Mouse (Mus musculus) liver, embryonic 13.5 days (tissue): Measurements from ENCODE around the gene Tmem176b. TPM values are rescaled to one million over a fixed set of nuclear protein-coding genes. Genes with fewer than 3 reads are reported as not detected.
A peak's percentile ranks its signal among the peaks of the same experiment; 100 is the strongest.
"Not testable (repeated sequence)": the region's sequence is repeated elsewhere in the genome, so short reads cannot be mapped to it uniquely, and the experiment has no call there.

Experiments
- ATAC-seq: fragments of 200-750 bp; cut with Nextera tagmentation; 2 replicates; pipeline ENCODE4 v1.8.0; 2017; ENCODE audit warnings: low read depth, mild to moderate bottlenecking, moderate number of reproducible peaks, moderate library complexity
- DNase-seq: peaks from one replicate; pipeline ENCODE4 v3.0.0; 2022
- H3K27ac ChIP-seq: fragments of 300-500 bp; sonication (generic); 2 replicates; pipeline ENCODE4 v1.5.1; 2015; ENCODE audit warnings: moderate library complexity, mild to moderate bottlenecking, inconsistent platforms
- H3K27me3 ChIP-seq: fragments of 300-500 bp; sonication (generic); 2 replicates; pipeline ENCODE4 v1.6.1; 2015; ENCODE audit warnings: mild to moderate bottlenecking, inconsistent platforms
- H3K36me3 ChIP-seq: fragments of 300-500 bp; sonication (generic); 2 replicates; pipeline ENCODE4 v1.6.1; 2015; ENCODE audit warnings: mild to moderate bottlenecking, inconsistent platforms
- H3K4me1 ChIP-seq: fragments of 300-500 bp; sonication (generic); replicated peaks from 2 replicates; pipeline ENCODE4 v1.6.1; 2015; ENCODE audit warnings: inconsistent platforms
- H3K4me2 ChIP-seq: fragments of 300-500 bp; sonication (generic); 2 replicates; pipeline ENCODE4 v1.6.1; 2015; ENCODE audit warnings: inconsistent platforms, mild to moderate bottlenecking, moderate library complexity
- H3K4me3 ChIP-seq: fragments of 300-500 bp; sonication (generic); replicated peaks from 2 replicates; pipeline ENCODE4 v1.5.1; 2015; ENCODE audit warnings: mild to moderate bottlenecking, inconsistent platforms
- H3K9ac ChIP-seq: fragments of 300-500 bp; sonication (generic); 2 replicates; pipeline ENCODE4 v1.6.1; 2015; ENCODE audit warnings: mild to moderate bottlenecking, inconsistent platforms
- H3K9me3 ChIP-seq: fragments of 300-500 bp; sonication (generic); replicated peaks from 2 replicates; pipeline ENCODE4 v1.6.1; 2016; ENCODE audit warnings: inconsistent platforms
- WGBS: fragments of 180-500 bp; shearing (Covaris S2); methylation state at CpG from one replicate; pipeline ENCODE4 v1.1.7; 2015; ENCODE audit not compliant: insufficient replicate concordance; 5-methylcytosine and 5-hydroxymethylcytosine counted together
- polyA plus RNA-seq: library from polyadenylated mRNA; unstranded; fragments of >200 nt; fragmentation: Nextera tagmentation; extraction: Ambion mirVana; gene quantifications from 2 replicates; pipeline ENCODE4 v1.2.1, GENCODE M21; 2015

Gene Tmem176b
- 110 and 119 TPM in 2 replicates for polyA plus RNA-seq

DNA sequence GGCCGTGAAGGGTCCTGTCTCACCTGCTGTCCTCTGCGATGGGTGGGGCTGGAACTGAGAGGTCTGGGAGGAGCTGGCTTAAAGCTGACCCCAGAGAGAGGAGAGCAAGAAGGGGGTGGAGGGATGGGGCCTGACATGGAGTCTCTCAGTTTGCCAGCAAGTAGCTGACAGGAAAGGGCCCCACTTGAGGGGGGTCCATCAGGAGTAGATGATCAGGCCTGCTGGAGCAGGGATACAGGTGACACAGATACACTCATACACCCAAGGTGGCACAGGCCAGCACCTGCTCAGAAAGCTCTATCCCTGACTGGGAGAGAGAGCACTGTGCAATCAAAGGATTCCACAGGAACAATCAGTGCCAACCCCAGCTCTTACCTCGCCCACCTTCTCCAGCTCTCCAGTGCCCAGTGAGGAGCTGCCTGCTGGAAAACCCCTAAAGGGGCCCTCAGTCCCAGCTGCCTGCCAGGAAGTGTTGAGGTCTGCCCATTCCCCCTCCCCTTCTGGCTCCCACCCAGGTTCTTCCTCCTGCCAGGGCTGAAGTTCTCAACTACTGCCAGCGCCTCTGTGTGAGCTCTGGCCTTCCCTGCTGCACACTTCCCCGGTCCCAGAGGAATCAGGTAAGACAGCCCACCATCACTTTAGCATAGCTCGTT is at the start of gene Tmem176b:
TSS of gene Tmem176b (minus strand) at position 524 of the 653 bp plus-strand sequence.
- H3K9me3 ChIP-seq = no peaks in the 10 kb centered on the region
- WGBS = 12% methylated on average over 6 of the region's 6 CpGs

DNA sequence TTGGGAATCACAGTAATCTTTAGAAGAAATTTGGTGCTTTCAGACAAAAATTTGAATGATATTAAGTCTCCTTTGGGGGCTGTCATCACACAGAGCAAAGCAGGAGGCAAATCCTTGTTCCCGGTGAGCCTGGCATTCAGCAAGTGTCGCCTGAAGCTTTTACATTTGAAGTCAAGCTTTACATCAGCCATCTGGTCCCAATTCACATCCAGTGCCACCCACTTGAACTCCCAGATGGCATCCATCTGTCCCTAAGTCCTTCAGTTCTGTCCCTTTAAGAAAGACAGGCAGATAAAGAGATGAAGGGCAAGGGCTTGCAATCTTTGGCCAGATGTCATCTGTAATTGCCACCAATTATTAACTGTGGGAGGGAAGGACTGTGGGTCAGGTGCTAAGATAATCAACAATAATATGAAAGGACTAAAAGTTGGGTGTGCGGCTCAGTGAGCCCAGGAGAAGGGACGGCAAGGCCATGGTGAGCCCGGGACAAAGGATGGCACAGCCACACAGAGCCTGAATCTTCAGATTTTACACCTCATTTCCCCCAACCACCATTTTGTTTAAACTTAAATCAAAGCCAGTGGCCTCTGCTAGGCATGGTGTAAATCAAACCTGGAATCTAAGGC is 35.3 kb upstream of the Tmem176b start:
- Histone ChIP-seq H3K9me3 (no peaks in the 10 kb centered on the region), H3K9ac (no peak overlapping the region), H3K27ac (no peak overlapping the region), H3K27me3 (no peaks in the 10 kb centered on the region), H3K36me3 (no peaks in the 10 kb centered on the region), H3K4me2 (no peak overlapping the region), H3K4me1 (no peaks in the 10 kb centered on the region), H3K4me3 (no peak overlapping the region)
- WGBS = 73% methylated on average over 5 of the region's 5 CpGs
- ATAC-seq (no peak), DNase-seq (no peak)

More for the DNA sequence above, at the start of gene Tmem176b:
- Histone ChIP-seq H3K9ac (peak within 1 kb of the TSS; percentile 54), H3K36me3 (peaks cover 15% of the 10 kb centered on the region), H3K4me3 (peak within 1 kb of the TSS; percentile 50), H3K4me1 (peaks cover 5% of the 10 kb centered on the region; the same call in 1 of the 2 replicates), H3K27me3 (no peaks in the 10 kb centered on the region), H3K27ac (peak within 1 kb of the TSS; percentile 69), H3K4me2 (peak within 1 kb of the TSS; percentile 53)
- ATAC-seq (peak; percentile 83), DNase-seq (peak; percentile 21)

DNA sequence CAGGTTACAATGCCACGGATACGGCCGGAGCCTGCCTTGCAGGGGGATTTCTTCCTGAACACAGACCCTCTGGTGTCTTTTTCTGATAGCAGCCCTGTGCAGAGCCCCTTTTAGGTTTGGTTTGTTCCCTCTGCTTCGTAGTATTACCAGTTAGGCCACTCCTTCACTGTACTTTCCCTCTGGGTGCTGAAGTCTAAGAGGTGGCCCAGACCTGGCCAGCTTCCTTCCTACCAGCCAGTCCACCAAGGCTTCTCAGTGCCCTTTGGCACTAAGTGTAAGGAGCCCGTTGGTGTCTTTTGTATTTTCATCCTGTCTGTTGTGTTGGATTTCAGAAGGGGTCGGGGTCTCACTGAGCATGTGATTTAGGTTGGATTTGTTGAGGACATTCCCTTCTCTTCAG is 34.2 kb upstream of the Tmem176b start:
- WGBS = 64% methylated on average over 6 of the region's 6 CpGs
- H3K4me2 ChIP-seq = no peak overlapping the region
- no peaks in the 10 kb centered on the region for H3K36me3 ChIP-seq
- H3K4me3 ChIP-seq = no peak overlapping the region
- no peak overlapping the region for H3K27ac ChIP-seq
- H3K4me1 ChIP-seq = no peaks in the 10 kb centered on the region
- no peaks in the 10 kb centered on the region for H3K9me3 ChIP-seq
- ATAC-seq (no peak), DNase-seq (no peak)
- no peak overlapping the region for H3K9ac ChIP-seq
- H3K27me3 ChIP-seq = no peaks in the 10 kb centered on the region

DNA sequence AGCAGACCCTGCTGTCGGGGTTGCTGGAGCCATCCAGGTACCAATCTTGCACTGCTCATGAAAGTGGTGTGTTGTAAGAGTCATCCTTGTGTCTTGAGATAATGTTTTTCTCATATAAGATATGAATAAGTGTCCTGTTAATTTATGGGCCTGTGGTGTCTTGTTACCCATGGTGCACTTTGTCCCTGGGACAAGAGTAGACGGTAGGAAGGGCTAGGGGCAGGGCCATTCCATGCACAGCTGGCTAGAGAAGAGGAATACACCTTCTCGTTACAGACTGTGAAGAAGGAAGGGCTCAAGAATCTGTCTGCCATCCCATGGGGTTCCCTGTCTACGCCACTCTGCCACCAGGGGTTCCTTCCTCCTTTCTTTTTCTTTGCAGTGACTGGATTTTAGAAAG is 33.3 kb upstream of the Tmem176b start:
- Histone ChIP-seq H3K4me1 (no peaks in the 10 kb centered on the region), H3K9me3 (no peaks in the 10 kb centered on the region), H3K4me2 (no peak overlapping the region), H3K27ac (no peak overlapping the region), H3K9ac (no peak overlapping the region), H3K36me3 (no peaks in the 10 kb centered on the region), H3K4me3 (no peak overlapping the region), H3K27me3 (no peaks in the 10 kb centered on the region)
- no peak for ATAC-seq
- 52% methylated on average over 4 of the region's 4 CpGs for WGBS
- no peak for DNase-seq

DNA sequence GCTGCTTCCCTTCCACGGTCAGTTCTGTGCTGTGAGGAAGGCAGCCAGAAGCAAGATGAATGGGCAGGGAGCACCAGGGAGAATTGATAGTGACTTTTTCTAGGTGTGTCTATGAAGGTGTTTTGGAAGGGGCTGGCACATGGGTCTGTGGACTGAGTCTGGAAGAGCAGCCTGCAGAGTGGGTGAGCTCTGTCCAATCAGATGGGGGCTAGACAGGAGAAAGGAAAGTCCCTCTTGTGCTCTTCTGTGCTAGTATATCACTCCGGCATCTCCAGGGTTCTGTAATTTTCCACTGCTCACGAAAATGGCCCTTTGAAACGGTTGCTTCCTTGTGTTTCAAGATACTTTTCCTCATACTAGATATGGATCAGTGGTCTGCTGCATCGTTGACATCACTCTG is 31.3 kb upstream of the Tmem176b start, which contains the start of gene Aoc1:
TSS of gene Aoc1 (plus strand) at position 301 of the 400 bp plus-strand sequence.
- Histone ChIP-seq H3K4me3 (no peak within 1 kb of the TSS), H3K4me2 (no peak within 1 kb of the TSS), H3K36me3 (no peaks in the 10 kb centered on the region), H3K4me1 (no peaks in the 10 kb centered on the region), H3K27me3 (no peaks in the 10 kb centered on the region), H3K9me3 (no peaks in the 10 kb centered on the region), H3K9ac (no peak within 1 kb of the TSS), H3K27ac (no peak within 1 kb of the TSS)
- DNase-seq (no peak), ATAC-seq (no peak)
- 65% methylated on average over 5 of the region's 5 CpGs for WGBS

DNA sequence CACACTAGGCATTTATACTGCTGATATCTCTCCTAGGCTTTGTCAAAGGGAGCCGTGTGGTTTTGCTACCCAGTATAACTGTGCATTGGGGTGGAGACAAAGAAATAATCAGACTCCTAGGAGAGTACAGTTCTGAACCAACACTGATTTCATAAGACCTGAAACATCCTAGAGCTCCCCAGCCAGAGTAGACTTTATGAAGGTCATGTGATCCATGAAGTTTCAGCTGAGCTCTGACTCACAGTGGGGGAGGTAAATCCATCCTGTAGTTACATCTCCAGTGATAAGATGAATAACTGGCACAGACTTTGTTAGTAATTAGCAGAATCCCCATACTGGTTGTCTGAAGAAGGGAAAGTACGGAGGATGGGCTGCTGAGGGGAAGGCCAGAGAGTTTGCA is 28.5 kb upstream of the Tmem176b start:
- no peaks in the 10 kb centered on the region for H3K36me3 ChIP-seq
- ATAC-seq (no peak), DNase-seq (no peak)
- 47% methylated on average over 2 of the region's 2 CpGs for WGBS
- H3K27ac ChIP-seq = no peak overlapping the region
- H3K9me3 ChIP-seq = no peaks in the 10 kb centered on the region
- no peak overlapping the region for H3K4me2 ChIP-seq
- no peak overlapping the region for H3K4me3 ChIP-seq
- H3K9ac ChIP-seq = no peak overlapping the region
- no peaks in the 10 kb centered on the region for H3K27me3 ChIP-seq
- H3K4me1 ChIP-seq = no peaks in the 10 kb centered on the region; the same call in 1 of the 2 replicates

GRCm38 (mm10) chr6:48867158-48867557 is 25.9 kb upstream of the Tmem176b start:
- Histone ChIP-seq H3K27ac (no peak overlapping the region), H3K27me3 (no peaks in the 10 kb centered on the region), H3K36me3 (no peaks in the 10 kb centered on the region), H3K9me3 (no peaks in the 10 kb centered on the region), H3K9ac (no peak overlapping the region), H3K4me2 (no peak overlapping the region), H3K4me3 (no peak overlapping the region), H3K4me1 (no peaks in the 10 kb centered on the region; the same call in 1 of the 2 replicates)
- ATAC-seq (no peak), DNase-seq (no peak)
- 51% methylated on average over 4 of the region's 4 CpGs for WGBS

DNA sequence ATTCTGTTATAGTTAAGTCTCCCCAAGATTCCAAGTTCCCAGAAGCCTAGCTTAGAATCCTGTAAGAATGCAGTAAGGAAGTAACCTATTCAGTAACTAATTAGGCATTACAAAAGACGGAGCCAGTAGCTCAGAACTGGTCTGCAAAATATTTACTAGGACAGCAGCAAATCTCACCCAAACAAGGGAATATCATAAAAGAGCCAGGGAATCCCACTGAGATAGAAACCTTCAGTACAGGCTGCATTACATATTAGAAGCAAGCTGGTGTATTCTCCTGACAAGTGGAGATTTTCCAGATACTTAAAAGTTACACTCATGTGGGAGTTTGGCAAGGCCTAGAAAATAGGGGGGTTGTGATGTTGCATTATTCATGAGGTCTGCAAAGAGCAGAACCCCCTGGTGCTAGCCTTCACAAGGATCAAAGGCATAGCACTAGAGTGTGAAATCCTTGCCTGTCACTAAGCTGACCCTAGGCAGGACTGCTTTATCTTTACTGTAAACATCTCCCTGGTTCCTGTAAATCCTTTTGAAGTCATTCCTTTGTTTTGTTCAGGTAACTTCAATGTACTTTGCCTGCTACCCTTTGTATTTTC is 25.2 kb upstream of the Tmem176b start:
- H3K36me3 ChIP-seq, H3K9ac ChIP-seq, H3K4me3 ChIP-seq, H3K27me3 ChIP-seq, H3K9me3 ChIP-seq, H3K4me2 ChIP-seq, H3K27ac ChIP-seq, DNase-seq, H3K4me1 ChIP-seq, ATAC-seq: not testable (repeated sequence)
- WGBS = 55% methylated on average over 1 of the region's 1 CpGs

- DNase-seq = no peak
- no peaks in the 10 kb centered on the region for H3K27me3 ChIP-seq
- no peak overlapping the region for H3K9ac ChIP-seq
- H3K9me3 ChIP-seq = no peaks in the 10 kb centered on the region
- 48% methylated on average over 1 of the region's 1 CpGs for WGBS
- H3K4me2 ChIP-seq = no peak overlapping the region
- no peak overlapping the region for H3K27ac ChIP-seq
- no peaks in the 10 kb centered on the region for H3K36me3 ChIP-seq
- ATAC-seq = no peak
- no peak overlapping the region for H3K4me3 ChIP-seq
- no peaks in the 10 kb centered on the region; the same call in 1 of the 2 replicates for H3K4me1 ChIP-seq
Observed at GRCm38 (mm10) chr6:48865152-48865745, 24.0 kb upstream of the Tmem176b start.

DNA sequence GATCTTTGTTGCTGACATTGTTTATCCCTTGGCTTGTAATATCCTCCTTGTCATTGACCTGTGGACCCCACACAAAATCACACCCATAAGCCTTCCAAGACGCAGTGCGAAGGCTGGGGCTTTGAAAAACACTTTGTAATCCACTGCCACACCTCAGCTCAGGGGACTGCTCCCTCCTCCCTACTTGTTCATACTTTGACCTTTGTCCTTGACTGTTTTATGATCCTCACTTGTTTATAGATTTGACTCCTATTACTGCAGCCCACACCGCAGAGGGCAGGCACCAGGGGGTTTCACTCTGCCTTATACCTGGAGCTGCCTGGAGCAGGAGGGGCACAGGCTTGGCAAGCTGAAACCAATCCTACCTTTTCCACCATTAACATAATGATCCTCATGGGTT is 23.4 kb upstream of the Tmem176b start:
- Histone ChIP-seq H3K4me3 (no peak overlapping the region), H3K9ac (no peak overlapping the region), H3K36me3 (no peaks in the 10 kb centered on the region), H3K27me3 (no peaks in the 10 kb centered on the region), H3K4me1 (no peaks in the 10 kb centered on the region; the same call in 1 of the 2 replicates), H3K4me2 (no peak overlapping the region), H3K27ac (no peak overlapping the region), H3K9me3 (no peaks in the 10 kb centered on the region)
- 67% methylated on average over 3 of the region's 3 CpGs for WGBS
- DNase-seq = no peak
- no peak for ATAC-seq

- Histone ChIP-seq H3K9ac (no peak overlapping the region), H3K4me2 (no peak overlapping the region), H3K4me1 (no peaks in the 10 kb centered on the region; the same call in 1 of the 2 replicates), H3K9me3 (no peaks in the 10 kb centered on the region), H3K4me3 (no peak overlapping the region), H3K27ac (no peak overlapping the region), H3K27me3 (no peaks in the 10 kb centered on the region), H3K36me3 (no peaks in the 10 kb centered on the region)
- ATAC-seq = no peak
- WGBS = 57% methylated on average over 3 of the region's 3 CpGs
- no peak for DNase-seq
Observed at GRCm38 (mm10) chr6:48864181-48864580, 22.9 kb upstream of the Tmem176b start.
